Mouse (Mus musculus) T-helper 1 cell (primary cell): ENCODE results near the gene Ica1.

Source experiments
- in situ Hi-C: fragments of 300-600 bp; cut with MboI, MseI; formaldehyde crosslinking; loops from one replicate; pipeline ENCODE4 v1.15.1; 2025; ENCODE audit warnings: high pct_unique_total_duplicates

Gene Ica1

DNA sequence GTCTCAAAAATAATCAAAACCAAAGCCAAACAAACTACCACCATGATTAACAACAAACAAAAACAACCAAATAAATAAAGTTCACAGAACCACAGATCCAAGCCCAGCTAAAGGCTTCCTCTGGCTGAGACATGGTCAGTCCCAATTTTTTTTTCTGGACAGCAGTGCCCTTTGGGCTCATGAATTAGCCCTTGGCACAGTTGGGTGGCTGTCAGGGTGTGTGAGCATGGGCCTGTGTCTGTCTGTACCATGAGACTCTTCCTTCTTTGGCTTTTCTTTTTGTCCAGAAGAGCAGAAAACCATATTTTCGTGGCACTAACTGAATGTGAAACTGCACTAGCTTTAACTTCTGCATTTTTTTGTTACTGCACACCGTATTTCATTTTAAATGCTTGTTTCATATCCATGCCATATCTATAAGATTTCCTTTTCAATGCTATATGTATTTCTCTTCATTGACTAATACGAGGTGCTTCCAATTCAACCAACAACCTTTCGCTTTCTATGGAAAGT, 34.0 kb downstream of the Ica1 start:
- in situ Hi-C loops = loop anchor here (10.0 to 25.0 kb wide), 2 partner anchors 457 to 890 kb away; no protein-coding TSS in a partner anchor

DNA sequence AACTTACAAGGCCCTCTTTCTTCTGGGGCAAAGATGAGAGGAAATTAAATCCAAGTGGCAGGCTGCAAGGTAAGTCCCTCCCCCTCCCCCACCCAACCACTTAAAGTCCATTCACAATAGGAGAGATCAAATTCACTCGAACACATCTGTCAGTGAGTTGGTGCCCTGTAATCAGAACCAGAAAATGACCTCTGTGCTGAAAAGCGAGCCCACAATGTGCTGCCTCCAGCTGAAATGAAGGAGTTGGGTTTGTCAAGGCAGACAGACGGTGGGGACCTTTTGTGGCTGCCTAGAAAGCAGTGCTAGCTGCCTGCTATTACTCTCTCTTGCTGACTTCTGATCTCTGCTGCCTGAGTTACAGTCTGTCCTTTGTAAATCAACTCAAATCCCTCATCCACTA, 35.8 kb downstream of the Ica1 start:
- in situ Hi-C loops = loop anchor here (10.0 to 25.0 kb wide), 2 partner anchors 455 to 888 kb away; no protein-coding TSS in a partner anchor

DNA sequence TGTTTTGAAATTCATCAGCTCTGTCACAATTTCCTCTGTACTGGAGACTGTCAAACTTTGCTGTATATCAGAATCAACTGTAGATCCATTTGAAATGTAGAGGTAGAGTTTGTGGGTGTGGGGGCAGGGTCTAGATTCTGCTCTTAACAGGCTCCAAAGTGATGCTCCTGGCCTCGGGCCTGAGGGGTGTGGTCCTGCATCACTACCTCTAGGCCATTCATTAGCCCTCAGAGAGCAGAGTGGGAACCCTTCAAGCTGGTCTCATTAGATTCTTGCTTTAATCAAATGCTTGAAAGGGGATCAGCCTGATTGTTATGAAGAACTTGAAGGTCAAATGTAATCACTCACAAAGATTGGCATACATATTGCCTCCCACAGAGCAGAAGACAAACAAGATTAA, 36.6 kb downstream of the Ica1 start:
- in situ Hi-C loops = loop anchor here (10.0 to 25.0 kb wide), 2 partner anchors 454 to 887 kb away; no protein-coding TSS in a partner anchor

DNA sequence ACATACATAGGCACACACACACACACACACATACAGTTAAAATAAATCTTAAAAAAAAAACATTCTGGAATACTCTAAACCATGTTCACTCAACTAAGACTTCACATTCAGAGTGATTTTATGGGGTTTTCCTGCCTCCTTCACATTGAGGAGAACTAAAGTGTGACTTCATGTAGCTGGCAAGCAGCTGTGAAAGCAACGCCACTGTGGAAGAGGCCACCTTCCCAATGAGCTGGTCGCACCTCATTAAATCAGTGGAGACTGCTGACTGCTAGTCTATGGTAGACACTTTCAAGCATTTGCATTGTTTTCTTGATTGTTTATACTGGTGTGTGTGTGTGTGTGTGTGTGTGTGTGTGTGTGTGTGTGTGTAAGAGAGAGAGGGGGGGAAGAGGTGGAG, 38.2 kb downstream of the Ica1 start:
- in situ Hi-C loops = loop anchor here (10.0 to 25.0 kb wide), 2 partner anchors 453 to 885 kb away; no protein-coding TSS in a partner anchor

DNA sequence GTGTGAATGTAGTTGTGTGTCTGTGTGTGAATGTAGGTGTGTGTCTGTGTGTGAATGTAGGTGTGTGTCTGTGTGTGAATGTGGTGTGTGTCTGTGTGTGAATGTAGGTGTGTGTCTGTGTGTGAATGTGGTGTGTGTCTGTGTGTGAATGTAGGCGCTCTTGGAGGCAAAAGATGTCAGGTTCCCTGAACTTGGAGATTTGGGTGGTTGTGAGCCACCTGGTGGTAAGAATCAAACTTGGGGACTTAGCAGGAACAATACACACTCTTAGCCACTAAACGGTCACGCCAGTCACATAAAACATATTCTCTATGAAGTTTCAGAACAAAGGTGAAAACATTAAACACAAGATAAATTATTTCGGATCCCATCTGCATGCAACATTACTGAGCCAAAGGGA, 39.9 kb downstream of the Ica1 start:
- in situ Hi-C loops = loop anchor here (10.0 to 25.0 kb wide), 2 partner anchors 234 to 451 kb away; partner anchors contain the start of gene Glcci1

DNA sequence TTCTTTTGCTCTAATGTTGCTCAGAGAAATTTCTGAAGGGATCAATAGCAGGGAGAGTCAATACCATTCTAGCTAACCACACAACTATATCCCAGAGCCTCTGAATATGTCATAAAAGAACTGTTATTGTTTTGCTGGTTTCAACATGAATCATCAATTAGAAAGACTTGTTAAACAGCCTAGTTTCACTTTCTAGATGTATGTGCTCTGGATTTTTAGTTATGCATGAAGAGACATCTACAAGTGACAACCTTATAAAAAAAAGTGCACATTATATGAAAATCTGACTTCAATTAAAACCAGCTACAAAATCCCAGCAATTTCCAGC, 41.8 kb downstream of the Ica1 start:
- in situ Hi-C loops = loop anchor here (10.0 to 25.0 kb wide), 2 partner anchors 232 to 449 kb away; partner anchors contain the start of gene Glcci1

DNA sequence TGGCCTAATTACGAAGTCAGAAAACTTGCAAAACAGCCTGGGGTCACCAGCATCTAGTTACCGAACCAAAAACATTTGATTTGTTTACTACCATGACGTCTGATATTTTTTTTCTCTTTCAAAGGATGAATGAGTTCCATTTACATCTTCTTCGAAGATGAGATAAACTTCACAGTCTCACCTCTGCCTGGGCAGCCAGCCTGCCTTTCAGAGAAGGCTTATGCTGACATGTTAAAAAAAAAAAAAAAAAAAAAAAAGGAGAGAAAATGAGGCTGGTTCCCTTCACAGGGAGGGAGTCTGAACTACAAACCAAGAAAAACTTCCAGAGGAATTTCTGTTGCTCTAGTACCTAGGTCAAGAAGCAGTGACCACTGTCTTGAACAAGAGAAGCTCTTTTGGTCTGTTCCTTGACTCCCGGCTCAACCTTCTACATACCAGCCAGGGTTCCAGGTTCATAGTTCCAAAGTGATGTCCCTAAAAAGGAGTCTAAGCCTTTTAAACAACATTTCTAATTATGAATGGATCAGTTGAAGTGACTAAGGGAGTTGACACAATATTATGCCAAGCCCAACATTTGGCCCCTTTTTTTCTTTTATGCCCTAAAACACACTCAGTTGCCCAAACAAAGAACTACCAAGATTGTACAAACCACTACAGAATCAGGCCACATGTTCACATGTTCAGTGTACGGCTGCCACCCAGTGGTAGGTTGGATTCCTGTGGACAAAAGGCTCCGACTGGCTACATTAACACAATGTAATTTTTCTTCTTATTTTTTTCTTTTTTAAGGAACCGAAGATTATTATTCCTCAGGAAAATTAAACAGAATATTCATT, 42.4 kb downstream of the Ica1 start:
- in situ Hi-C loops = loop anchor here (10.0 to 25.0 kb wide), 2 partner anchors 231 to 449 kb away; partner anchors contain the start of gene Glcci1

DNA sequence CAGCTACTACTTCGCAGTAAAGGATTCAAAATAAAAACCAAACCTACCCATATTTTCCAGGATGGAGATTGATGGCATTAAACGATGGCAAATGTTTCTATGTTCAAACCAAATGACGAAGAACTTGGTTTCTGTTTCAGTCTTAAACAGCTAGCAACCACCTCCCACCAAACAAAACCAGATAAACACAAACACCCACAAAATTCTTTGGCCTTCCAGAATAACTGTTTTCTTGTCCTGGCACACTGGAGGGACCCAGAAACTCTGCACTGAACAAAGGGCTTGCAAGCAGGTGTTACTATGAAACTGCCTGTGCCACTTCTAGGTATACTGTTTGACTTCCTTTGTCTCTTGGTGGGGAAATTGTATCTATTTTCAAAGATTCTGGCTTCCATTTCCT, 43.2 kb downstream of the Ica1 start:
- in situ Hi-C loops = loop anchor here (10.0 to 25.0 kb wide), 2 partner anchors 230 to 448 kb away; partner anchors contain the start of gene Glcci1

DNA sequence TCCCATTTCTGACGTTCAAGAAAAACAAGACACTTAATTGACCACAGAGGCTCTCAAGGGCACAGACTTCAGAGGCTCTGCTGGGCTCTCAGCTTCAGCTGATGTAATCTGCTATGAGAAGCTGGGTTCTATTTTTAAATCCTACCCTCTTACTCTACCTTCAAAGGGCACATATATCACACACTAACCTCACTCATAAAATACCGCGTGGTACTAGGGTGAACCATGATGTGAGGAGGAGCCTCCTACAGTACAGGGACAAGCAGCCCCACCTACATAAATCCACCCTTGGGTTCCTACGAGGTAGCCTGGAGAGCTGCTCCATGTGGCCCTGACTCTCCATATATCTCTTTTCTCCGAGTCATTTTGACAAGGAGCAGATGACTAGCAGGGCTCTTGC, 45.8 kb downstream of the Ica1 start:
- in situ Hi-C loops = loop anchor here (10.0 to 25.0 kb wide), 2 partner anchors 228 to 445 kb away; partner anchors contain the start of gene Glcci1

DNA sequence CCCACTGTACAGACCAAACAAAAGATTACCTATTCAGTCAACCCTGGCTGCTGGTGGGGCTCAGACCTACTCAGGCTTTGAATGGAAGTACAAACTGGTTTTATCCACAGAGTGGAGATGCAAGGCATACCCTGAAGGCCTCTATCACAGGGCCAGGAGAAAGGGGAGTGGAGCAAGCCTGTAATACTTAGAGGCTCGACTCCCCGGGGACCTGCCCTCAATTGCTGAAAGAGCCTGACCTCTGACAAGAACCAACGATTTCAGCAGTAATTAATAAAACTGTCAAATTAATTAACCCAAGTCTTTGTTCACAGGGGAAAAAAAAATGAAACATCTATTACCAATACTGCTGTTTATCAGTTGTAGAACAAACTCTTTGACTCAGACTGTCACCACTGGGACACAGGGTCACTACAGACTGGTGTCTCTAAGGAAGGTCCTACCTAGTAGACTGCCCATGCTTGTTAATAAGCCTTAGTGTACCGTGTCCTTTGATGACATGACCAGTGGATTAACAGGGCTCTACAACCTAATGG, 46.6 kb downstream of the Ica1 start:
- in situ Hi-C loops = loop anchor here (10.0 to 25.0 kb wide), 2 partner anchors 227 to 444 kb away; partner anchors contain the start of gene Glcci1

DNA sequence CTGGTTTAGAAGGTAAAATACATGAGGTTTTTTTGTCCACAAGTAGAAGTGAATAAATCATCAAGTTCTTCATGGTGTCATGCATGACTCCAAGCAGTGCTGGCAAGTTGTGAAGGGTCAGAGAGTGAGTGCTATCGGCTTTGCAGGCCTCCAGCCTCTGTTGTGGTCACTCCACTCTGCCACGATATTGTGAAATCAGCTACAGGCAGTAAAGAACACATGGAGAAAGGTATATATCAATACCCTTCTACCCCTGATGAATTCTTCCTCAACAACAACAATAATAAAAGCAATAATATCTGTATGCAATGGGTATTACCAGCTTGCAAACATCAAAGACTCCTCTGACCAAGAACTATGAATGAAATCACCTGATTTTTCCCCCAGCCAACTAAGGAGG, 47.9 kb downstream of the Ica1 start:
- in situ Hi-C loops = loop anchor here (10.0 to 25.0 kb wide), 2 partner anchors 226 to 443 kb away; partner anchors contain the start of gene Glcci1

DNA sequence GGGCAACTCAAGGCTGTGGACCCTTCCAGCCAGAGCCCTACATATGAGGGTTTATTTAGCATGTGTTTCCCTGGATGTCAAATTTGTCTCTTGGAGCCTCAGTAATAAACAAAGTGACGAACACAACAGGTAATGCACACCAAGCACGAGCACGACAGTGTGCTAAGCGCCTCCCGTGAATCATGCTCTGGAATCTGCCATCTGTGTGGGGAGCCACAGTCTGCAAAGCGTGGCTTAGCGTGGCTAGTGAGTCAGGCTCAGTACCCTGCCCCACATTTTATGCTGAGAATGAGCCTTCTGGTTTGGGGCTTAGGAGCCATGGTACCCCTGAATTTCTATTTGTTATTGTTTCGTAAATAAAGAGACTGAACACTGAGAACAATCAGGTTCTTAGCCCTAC, 50.5 kb downstream of the Ica1 start:
- in situ Hi-C loops = loop anchor here (25.0 kb wide), 1 partner anchor 441 kb away; no protein-coding TSS in a partner anchor

DNA sequence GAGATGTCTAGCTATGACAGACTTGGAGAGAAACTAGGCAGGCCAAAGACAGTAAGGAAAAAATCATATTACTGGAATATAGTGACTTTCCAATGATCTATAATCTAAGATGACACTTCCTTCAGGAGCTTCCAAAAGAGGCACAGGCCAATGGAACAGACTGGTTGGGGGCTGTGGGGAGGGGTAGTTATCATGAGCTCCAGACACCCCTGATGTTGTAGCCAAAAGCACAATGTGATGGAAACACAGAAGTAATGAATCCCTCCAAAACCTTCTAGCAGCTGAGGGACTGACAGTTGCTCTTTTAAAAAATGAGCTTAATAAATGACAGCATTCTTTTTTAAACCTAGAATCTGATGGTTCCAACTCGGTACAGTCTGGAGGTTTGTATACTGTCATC, 52.7 kb downstream of the Ica1 start:
- in situ Hi-C loops = loop anchor here (25.0 kb wide), 1 partner anchor 438 kb away; no protein-coding TSS in a partner anchor

DNA sequence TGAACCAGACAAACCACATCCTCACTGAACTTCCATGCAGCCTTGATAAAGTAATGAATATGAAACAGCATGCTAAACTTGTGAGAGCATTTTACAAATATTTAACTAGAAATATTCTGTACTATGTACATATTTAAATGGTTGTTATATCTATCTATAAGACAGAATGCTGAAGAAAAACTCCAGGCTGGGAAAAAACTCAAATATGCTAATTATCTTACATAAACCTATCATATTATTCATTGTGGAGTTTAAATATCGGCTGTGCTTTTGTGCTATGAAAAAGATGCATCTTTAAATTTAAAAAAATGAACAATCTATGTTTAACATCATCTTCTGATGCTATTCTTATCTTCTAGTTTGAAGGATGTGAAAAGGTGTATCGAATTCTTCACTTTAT, 58.6 kb downstream of the Ica1 start:
- in situ Hi-C loops = loop anchor here (5.0 kb wide), 1 partner anchor 42 kb away; no protein-coding TSS in a partner anchor

DNA sequence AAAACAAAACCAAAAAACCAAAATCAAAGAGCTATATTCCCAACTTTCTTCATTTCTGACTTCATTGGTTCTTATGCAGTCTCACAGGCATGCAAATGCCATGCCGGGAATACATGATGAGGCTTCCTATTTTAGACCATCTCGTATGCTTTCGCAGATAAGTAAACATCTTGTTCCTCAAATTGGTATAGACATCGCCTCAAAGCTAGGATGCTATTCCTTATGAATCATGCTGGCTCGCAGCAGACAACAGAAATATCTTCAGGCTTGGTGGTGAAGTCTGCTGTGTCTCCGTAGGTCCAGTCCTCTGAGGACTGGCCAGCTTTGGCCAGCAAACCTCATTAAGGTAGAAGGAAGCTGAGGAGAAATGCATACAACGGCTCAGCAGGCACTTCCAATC, 60.3 kb downstream of the Ica1 start:
- in situ Hi-C loops = no loop called here

DNA sequence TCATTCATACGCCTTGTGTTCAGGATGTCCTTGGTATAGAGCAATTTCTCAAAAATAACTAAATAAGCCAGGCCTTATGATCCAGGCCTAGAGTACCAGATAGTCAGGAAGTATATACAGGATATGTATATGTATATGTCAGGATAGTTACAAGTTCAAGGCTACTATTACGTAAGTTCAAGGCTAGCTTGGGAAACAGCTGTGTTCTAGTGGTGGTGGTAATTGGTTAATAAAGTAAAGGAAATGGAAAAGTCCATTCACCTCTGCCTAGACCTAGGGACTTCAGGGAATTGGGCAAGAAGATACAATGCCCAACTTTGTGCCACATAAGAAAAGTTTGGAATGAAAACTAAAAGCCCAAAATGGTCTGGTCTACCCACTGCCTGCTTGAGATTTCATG, 61.7 kb downstream of the Ica1 start:
- in situ Hi-C loops = no loop called here

DNA sequence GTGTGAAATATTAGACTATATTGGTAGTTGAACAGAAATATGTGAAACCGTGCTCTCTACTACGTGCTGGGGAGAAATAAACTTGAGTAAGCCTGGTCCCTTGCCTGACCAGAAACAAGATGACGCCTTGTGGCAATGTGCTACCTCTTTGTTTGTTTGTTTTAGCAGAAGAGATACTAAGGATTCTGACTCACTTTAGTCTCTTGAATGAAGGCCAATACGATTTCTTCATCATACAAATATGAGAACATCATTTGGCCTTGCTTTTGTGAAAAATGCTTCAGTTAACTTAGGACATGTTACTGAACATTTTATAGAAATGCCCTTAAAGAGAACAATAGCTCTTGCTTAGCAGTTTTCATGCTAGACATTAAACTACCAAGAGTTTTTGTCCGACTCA, 67.0 kb downstream of the Ica1 start:
- in situ Hi-C loops = no loop called here

DNA sequence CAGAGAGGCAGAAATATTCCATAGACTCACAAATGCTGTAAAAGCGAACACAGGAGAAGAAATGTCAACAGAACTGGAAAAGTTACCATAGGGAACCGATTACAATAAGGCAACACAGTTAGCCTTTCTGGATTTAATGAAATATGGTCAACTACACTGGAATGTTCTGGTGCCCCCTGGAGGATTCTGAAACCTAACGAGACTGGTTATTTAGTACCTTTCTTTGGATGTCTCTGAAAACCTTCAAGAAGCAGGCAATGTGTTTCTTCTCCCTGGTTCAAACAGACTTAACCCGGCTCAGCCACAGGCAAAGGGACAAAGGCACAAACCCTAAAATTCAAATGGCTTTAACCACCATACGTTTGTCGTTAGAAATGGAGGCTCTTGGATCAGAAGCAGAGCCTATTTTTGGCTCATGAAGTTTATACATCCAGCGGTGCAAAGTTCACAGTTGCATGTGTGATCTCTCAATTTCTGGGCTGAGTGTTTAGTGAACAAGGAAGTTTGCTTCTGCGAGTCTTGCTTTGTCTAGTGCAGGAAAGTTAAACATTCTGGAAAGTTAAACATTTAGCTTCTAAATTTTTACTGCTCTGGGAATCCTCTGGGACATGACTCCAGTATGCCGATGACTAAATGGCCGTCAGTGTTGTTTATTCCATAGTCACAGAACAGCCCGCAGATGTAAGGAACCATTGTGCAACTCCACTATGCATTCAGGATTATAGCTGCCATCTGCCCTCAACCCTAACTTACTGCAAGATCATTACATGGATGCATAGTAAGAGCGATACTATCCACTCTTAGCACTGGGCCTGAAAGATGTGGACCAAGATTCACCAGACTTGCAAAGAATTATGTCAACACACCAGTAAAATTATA, 83.4 kb downstream of the Ica1 start:
- in situ Hi-C loops = no loop called here

DNA sequence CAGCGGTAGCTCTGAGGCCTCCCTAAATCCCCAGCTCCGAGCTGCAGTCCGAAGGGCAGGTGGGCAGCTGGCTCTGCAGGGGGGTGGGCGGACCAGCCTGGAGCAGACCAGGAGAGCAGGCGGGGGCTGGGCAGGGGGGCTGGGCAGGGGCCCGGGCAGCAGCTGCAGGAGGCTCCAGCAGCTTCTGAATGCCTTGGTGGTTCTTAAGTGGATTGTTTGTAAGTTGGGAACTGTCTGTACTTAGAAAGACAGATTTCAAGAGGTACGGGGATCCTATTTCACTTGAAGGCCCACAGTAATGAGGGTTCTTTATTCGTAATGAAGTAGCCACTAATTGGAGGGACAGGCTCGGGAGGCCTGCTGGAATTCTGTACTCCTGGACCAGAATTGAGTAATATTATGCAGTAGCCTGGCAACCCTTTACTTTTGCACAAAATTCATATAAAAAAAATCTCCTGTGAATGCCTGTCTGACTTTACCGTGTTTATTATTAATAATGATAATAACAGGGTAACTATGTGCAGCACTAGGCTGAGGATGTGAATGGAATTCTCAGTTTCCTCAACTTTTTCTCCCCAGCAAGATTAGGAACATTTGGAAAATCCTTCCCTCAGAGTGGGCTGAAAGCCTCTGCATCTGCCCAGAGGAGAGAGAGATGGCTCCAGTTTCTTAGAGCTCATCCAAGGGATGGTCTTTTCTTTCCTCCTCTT, 84.2 kb downstream of the Ica1 start:
- in situ Hi-C loops = no loop called here

DNA sequence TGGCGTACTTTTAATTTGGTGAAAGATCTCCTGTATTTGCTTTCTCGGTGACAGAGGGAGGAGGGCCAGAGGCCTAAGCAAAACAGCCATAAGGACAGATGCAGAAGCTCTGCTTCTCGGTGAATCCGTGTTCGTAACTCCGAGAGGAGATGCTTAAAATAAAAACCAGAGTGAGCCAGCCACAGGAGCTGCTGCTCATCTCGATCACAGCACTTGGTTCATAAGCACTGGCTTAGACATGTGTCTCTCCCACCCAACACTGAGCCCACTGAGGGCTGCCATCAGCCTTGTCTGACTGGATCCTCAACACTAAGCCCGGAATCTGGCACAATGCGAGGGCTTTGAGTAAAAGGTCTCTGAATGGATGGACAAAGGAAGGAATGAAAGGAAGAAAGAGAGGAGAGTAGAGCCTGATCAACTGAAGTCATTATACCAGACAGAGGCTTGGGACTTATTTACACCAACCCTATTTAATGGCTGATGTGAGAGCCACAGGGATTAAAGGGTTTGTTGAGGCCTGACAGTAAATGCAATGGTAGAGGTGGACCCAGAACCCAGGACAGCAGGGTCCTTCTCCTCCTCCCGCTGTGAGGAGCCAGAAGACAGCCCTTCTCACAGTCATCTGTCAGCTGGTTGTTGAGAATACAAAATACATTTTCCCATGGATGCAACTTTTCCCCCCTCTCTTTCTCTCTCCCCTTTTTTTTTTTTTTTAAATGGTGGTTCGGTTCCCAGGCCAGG, 85.0 kb downstream of the Ica1 start:
- in situ Hi-C loops = no loop called here
